Mouse (Mus musculus) thymus, adult 2 months (tissue): ENCODE data around the gene Myadml2. TPM values are rescaled to one million over a fixed set of nuclear protein-coding genes. Genes with fewer than 3 reads are reported as not detected.

Experiments used
- DNase-seq: peaks from one replicate; pipeline ENCODE4 v3.0.0; 2021
- H3K27ac ChIP-seq: fragments of 200-500 bp; 2 replicates; pipeline ENCODE4 v1.5.1; 2012; ENCODE audit warnings: low read length, control low read depth; ENCODE audit not compliant: control insufficient read depth, insufficient read depth
- H3K27me3 ChIP-seq: fragments of 200-500 bp; 2 replicates; pipeline ENCODE4 v1.6.1; 2012; ENCODE audit warnings: mild to moderate bottlenecking, low read length, moderate library complexity, mixed read lengths; ENCODE audit not compliant: control insufficient read depth, insufficient read depth
- H3K36me3 ChIP-seq: fragments of 200-500 bp; 2 replicates; pipeline ENCODE4 v1.6.1; 2012; ENCODE audit warnings: mild to moderate bottlenecking, low read length, moderate library complexity; ENCODE audit not compliant: control insufficient read depth, insufficient read depth
- H3K4me1 ChIP-seq: fragments of 200-500 bp; replicated peaks from 2 replicates; pipeline ENCODE4 v1.6.1; 2012; ENCODE audit warnings: low read length; ENCODE audit not compliant: control insufficient read depth, insufficient read depth
- H3K4me3 ChIP-seq: fragments of 200-500 bp; 2 replicates; pipeline ENCODE4 v1.5.1; 2012; ENCODE audit warnings: mild to moderate bottlenecking, low read length, control low read depth, moderate library complexity; ENCODE audit not compliant: control insufficient read depth, insufficient read depth
- CTCF ChIP-seq: fragments of 200-500 bp; IDR thresholded peaks from 2 replicates; pipeline ENCODE4 v1.5.1; 2012; ENCODE audit warnings: mild to moderate bottlenecking, control low read depth, low read length, moderate library complexity, borderline replicate concordance; ENCODE audit not compliant: control insufficient read depth, poor library complexity, insufficient read depth; ENCODE audit errors: extremely low read depth
- POLR2A ChIP-seq: fragments of 200-500 bp; IDR thresholded peaks from 2 replicates; pipeline ENCODE4 v1.6.1; 2012; ENCODE audit warnings: mild to moderate bottlenecking, low read length, control low read depth, moderate library complexity; ENCODE audit not compliant: control insufficient read depth, poor library complexity, insufficient read depth; ENCODE audit errors: extremely low read depth
- WGBS: fragments of 180-500 bp; shearing (Covaris S2); methylation state at CpG from one replicate; pipeline ENCODE4 v1.1.7; 2018; 5-methylcytosine and 5-hydroxymethylcytosine counted together
- polyA plus RNA-seq: library from polyadenylated mRNA; depleted of rRNA; stranded (reverse); fragments of >200 nt; gene quantifications from 2 replicates; pipeline ENCODE4 v1.2.3, GENCODE M21; 2012

Gene Myadml2
- polyA plus RNA-seq, 1 experiment = 3.2 TPM

DNA sequence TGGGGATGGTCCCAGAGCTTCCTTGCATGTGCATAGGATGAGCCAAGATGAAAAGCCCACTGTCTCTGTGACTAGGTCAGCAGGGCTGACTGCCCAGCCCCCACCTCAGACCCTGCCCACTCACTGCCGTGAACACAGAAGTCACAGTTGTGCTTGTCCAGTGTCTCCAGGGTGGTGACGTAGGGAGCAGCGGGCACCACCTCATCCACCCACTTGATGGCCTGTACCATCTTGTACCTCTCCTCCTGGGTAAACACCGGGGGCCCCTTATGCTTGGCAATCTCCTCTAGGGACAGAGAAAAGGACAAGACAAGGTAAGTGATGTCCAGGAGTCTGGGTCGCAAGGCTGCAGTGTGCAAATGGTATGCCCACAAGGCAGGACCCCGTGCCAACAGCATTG, 32.8 kb downstream of the Myadml2 start:
- no peak for TF ChIP-seq CTCF
- no peak for TF ChIP-seq POLR2A
- no peak for DNase-seq
- H3K36me3 ChIP-seq = peaks cover 13% of the 10 kb centered on the region
- WGBS = 97% methylated on average over 6 of the region's 6 CpGs
- no peak overlapping the region for H3K27ac ChIP-seq
- H3K27me3 ChIP-seq = no peaks in the 10 kb centered on the region
- no peak overlapping the region for H3K4me3 ChIP-seq
- H3K4me1 ChIP-seq = peaks cover 11% of the 10 kb centered on the region

DNA sequence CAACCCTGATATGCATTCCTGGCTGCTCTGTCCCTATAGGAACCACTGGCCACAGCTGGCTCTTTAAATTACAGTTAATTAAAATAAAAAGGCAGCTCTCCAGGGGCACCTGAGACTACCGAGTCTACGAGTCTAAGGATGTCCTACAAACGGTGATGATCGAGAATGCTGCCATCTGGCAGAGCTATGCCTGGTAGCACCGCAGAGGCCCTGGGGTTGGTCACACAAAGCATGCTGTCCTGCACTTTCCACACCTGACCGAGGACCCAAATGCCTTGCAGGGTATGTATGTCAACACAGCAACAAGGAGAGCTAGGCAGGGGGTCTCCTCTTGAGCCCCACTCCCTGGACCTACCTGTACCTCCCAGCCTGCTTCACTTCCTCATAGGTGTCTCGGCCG, 34.0 kb downstream of the Myadml2 start:
- Histone ChIP-seq H3K36me3 (peaks cover 9% of the 10 kb centered on the region), H3K27me3 (no peaks in the 10 kb centered on the region), H3K27ac (no peak overlapping the region), H3K4me3 (no peak overlapping the region), H3K4me1 (peaks cover 11% of the 10 kb centered on the region)
- TF ChIP-seq CTCF = no peak
- TF ChIP-seq POLR2A = no peak
- 96% methylated on average over 8 of the region's 8 CpGs for whole genome bisulfite sequencing
- DNase-seq = no peak

DNA sequence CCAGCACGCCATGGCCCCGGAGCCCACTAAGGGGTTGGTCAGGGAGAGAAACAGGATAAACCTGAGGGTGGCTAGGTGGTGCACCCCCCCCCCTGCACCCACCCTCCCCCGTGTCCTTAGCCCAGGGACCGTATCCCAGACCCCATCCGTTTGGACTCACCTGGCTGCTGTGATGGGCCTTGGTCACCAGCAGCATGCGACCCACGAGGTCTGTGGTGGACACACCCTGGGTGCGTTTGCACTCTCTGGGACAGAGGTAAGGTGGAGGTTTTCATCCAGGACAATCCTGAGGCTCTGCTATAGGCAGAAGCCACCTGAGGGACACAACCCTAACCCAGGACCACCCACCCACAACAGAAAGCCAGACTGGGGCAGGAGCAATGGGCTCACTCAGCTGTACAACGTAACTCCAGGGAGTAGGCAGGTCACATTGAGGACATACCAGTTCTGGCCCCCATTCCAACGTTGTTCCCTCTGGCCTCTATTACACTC, 34.4 kb downstream of the Myadml2 start:
- no peak overlapping the region for H3K4me3 ChIP-seq
- DNase-seq = no peak
- WGBS = 95% methylated on average over 10 of the region's 10 CpGs
- TF ChIP-seq CTCF (no peak), POLR2A (no peak)
- peaks cover 6% of the 10 kb centered on the region for H3K36me3 ChIP-seq
- H3K27me3 ChIP-seq = no peaks in the 10 kb centered on the region
- H3K4me1 ChIP-seq = peaks cover 11% of the 10 kb centered on the region
- H3K27ac ChIP-seq = no peak overlapping the region

DNA sequence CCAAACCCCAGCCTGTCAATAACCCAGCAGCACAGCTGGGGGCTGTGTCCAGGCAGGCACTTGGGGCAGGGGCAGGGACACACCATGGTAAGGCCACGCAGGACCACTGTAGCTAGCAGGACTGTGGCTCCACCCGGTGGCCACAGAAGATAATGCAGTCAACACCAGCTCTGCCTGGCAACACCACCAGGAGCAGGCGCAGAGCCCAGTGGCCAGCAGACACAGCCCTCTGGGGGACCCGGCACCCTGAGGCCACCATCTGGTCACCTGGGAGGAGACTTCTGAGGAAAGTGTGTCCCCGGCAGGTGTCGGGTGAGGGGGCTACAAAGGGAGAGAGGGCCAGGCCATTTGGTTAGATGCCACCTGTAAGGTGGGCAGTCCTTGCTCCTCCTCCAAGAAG, 35.2 kb downstream of the Myadml2 start:
- Histone ChIP-seq H3K27me3 (no peaks in the 10 kb centered on the region), H3K36me3 (0 out of 2 replicates have a peak, but pooled peaks cover 4% of the 10 kb centered on the region), H3K27ac (no peak overlapping the region), H3K4me3 (no peak overlapping the region), H3K4me1 (peaks cover 8% of the 10 kb centered on the region)
- TF ChIP-seq CTCF (peak; percentile 93), POLR2A (no peak)
- DNase-seq = peak; percentile 80
- 60% methylated on average over 6 of the region's 6 CpGs for WGBS

DNA sequence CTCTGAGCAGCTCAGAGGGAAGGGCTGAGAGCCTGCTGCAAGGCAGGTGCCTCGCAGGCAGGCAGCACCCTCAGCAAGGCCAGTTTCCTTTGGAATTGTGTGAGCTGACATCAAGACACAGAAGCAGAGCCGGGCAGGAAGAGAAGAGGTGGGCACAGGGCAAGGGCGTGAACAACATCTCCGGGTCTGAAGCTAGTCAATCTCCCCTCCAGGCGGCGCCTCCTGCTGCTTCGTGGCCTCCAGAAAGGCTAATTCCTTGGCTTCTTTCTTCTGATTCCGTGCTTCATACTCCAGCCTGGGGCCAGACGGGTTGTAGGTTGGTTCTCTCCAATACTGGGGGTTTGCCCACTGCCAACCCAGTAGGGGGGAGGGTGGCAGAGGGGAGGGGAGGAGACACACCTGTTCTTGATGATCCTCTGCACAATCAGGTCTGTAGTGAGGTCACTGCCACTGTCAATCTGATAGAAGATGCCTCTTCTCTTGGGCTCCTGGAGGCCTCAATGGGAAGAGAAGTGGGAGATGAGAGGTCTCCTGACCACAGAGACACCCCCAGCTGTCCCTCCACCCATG, 37.4 kb downstream of the Myadml2 start:
- Histone ChIP-seq H3K27me3 (no peaks in the 10 kb centered on the region), H3K4me3 (no peak overlapping the region), H3K36me3 (0 out of 2 replicates have a peak, but pooled peaks cover 4% of the 10 kb centered on the region), H3K27ac (no peak overlapping the region), H3K4me1 (no peaks in the 10 kb centered on the region)
- no peak for DNase-seq
- 95% methylated on average over 9 of the region's 9 CpGs for WGBS
- no peak for TF ChIP-seq CTCF
- TF ChIP-seq POLR2A = no peak

DNA sequence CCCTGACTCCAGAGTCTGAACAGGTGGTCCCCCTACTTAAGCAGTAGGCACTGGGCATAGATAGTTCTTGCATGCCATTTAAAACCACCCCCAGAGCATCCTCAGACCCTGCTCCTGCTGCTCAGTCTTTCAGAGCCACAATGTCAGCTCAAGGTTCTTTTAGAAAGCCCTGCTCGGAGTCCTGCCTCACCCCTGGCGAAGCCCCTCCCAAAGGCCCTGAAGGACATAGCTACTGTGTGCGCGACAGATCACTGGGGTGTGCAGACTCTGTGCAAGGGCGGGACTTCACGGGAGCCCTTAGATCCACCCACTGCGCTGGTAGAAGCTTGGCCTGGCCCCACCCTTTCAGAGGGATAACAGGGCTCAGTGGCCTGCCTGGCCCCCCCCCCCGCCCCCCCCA, 38.7 kb downstream of the Myadml2 start:
- no peak for TF ChIP-seq CTCF
- no peak for TF ChIP-seq POLR2A
- Histone ChIP-seq H3K4me3 (no peak overlapping the region), H3K27ac (no peak overlapping the region), H3K27me3 (no peaks in the 10 kb centered on the region), H3K36me3 (peaks cover 5% of the 10 kb centered on the region; the same call in 1 of the 2 replicates), H3K4me1 (no peaks in the 10 kb centered on the region)
- 86% methylated on average over 8 of the region's 8 CpGs for WGBS
- DNase-seq = no peak
